ENCODE assay signal across 11 mouse cellular contexts in genomic region chr6:52638471-52639185, GRCm38 (mm10). TPM values are rescaled to one million over a fixed set of nuclear protein-coding genes. Genes with fewer than 3 reads are reported as not detected.
A peak's percentile ranks its signal among the peaks of the same experiment; 100 is the strongest.
DNase-seq lines count a peak whose midpoint lies in the region; ATAC-seq and TF ChIP-seq lines count a peak whose summit lies in the region.
"Had no signal": no experiment of that assay in that cellular context is flagged by ENCODE, and none has a peak within 500 bp of the region (broad histone marks: within the 10 kb centered on the region; RNA-seq: fewer than 3 reads in every experiment).

No protein-coding gene starts in this region.

- ATAC-seq in forebrain, embryonic 15.5 days (replicated peaks): no peak
- ATAC-seq in forebrain, embryonic 14.5 days: no peak
- no peak for ATAC-seq in lung, postnatal 0 days
- no peak for ATAC-seq in limb, embryonic 11.5 days (ENCODE audit: insufficient number of reproducible peaks, low FRiP score, low TSS enrichment, low read depth)
- ATAC-seq in stomach, embryonic 14.5 days (ENCODE audit: insufficient number of reproducible peaks, insufficient read depth, low FRiP score, low read depth): no peak

- intact Hi-C loops in gastrocnemius, postnatal 14 days (cut with DNase I; ENCODE audit: low total_unique reads): no loop called here

- H3K27ac ChIP-seq in forebrain, embryonic 15.5 days (replicated peaks): no peak overlapping the region
- no peak overlapping the region for H3K27ac ChIP-seq in forebrain, embryonic 14.5 days (ENCODE audit: low read depth, low read length)
- no peak overlapping the region for H3K27ac ChIP-seq in lung, postnatal 0 days (ENCODE audit: low read length)
- no peak overlapping the region for H3K27ac ChIP-seq in limb, embryonic 11.5 days (replicated peaks; ENCODE audit: low read depth, low read length)
- no peak overlapping the region for H3K27ac ChIP-seq in stomach, embryonic 14.5 days (ENCODE audit: low read length)

- H3K36me3 ChIP-seq in forebrain, embryonic 15.5 days: no peaks in the 10 kb centered on the region
- H3K36me3 ChIP-seq in forebrain, embryonic 14.5 days (ENCODE audit: control insufficient read depth, insufficient read depth, low read length): no peaks in the 10 kb centered on the region
- no peaks in the 10 kb centered on the region for H3K36me3 ChIP-seq in lung, postnatal 0 days (ENCODE audit: insufficient read depth, low read length)
- H3K36me3 ChIP-seq in limb, embryonic 11.5 days (ENCODE audit: control insufficient read depth, insufficient read depth, low read length): no peaks in the 10 kb centered on the region
- H3K36me3 ChIP-seq in stomach, embryonic 14.5 days (ENCODE audit: control insufficient read depth, insufficient read depth, low read length): no peaks in the 10 kb centered on the region

- 89% methylated on average over 1 of the region's 1 CpGs for WGBS in forebrain, embryonic 15.5 days
- WGBS in forebrain, embryonic 14.5 days: 83% methylated on average over 1 of the region's 1 CpGs
- 48% methylated on average over 1 of the region's 1 CpGs for WGBS in lung, postnatal 0 days
- 77% methylated on average over 1 of the region's 1 CpGs for WGBS in limb, embryonic 11.5 days
- WGBS in stomach, embryonic 14.5 days: 71% methylated on average over 1 of the region's 1 CpGs

- TF ChIP-seq EP300 in lung, postnatal 0 days (IDR thresholded peaks at IDR 0.05): no peak

- H3K27me3 ChIP-seq in forebrain, embryonic 15.5 days: no peaks in the 10 kb centered on the region
- no peaks in the 10 kb centered on the region for H3K27me3 ChIP-seq in forebrain, embryonic 14.5 days (replicated peaks; ENCODE audit: control insufficient read depth, insufficient read depth, low read length)
- no peaks in the 10 kb centered on the region for H3K27me3 ChIP-seq in lung, postnatal 0 days (replicated peaks; ENCODE audit: insufficient read depth, low read length)
- H3K27me3 ChIP-seq in limb, embryonic 11.5 days (ENCODE audit: control insufficient read depth, insufficient read depth, low read length): no peaks in the 10 kb centered on the region
- H3K27me3 ChIP-seq in stomach, embryonic 14.5 days (ENCODE audit: control insufficient read depth, insufficient read depth, low read length): no peaks in the 10 kb centered on the region

- no peak for DNase-seq in forebrain, embryonic 14.5 days (ENCODE audit: low spot score)
- DNase-seq in lung, postnatal 0 days (ENCODE audit: low spot score): no peak
- no peak for DNase-seq in lung, postnatal 14 days
- no peak for DNase-seq in limb, embryonic 11.5 days (ENCODE audit: low spot score)
- no peak for DNase-seq in gastrocnemius, postnatal 14 days
- DNase-seq in T-cell, adult 2 months (ENCODE audit: low spot score): no peak
- DNase-seq: adrenal gland, postnatal 25 days; right cerebral cortex, adult 18-20 months; thymus, postnatal 25 days had no signal

- peaks cover 17% of the 10 kb centered on the region for H3K4me1 ChIP-seq in forebrain, embryonic 15.5 days
- H3K4me1 ChIP-seq in forebrain, embryonic 14.5 days (ENCODE audit: control insufficient read depth, insufficient read depth, low read length): peaks cover 4% of the 10 kb centered on the region; the same call in 1 of the 2 replicates
- peaks cover 5% of the 10 kb centered on the region; the same call in 1 of the 2 replicates for H3K4me1 ChIP-seq in lung, postnatal 0 days (ENCODE audit: insufficient read depth, low read depth, low read length)
- H3K4me1 ChIP-seq in limb, embryonic 11.5 days (ENCODE audit: control insufficient read depth, insufficient read depth, low read length): 0 out of 2 replicates have a peak, but pooled peaks cover 11% of the 10 kb centered on the region
- peaks cover 7% of the 10 kb centered on the region; the same call in 1 of the 2 replicates for H3K4me1 ChIP-seq in stomach, embryonic 14.5 days (ENCODE audit: control insufficient read depth, insufficient read depth, low read length)

- no peak overlapping the region for H3K4me3 ChIP-seq in forebrain, embryonic 15.5 days
- no peak overlapping the region for H3K4me3 ChIP-seq in forebrain, embryonic 14.5 days (ENCODE audit: low read depth, low read length)
- no peak overlapping the region for H3K4me3 ChIP-seq in lung, postnatal 0 days (ENCODE audit: low read depth, low read length)
- no peak overlapping the region for H3K4me3 ChIP-seq in limb, embryonic 11.5 days (ENCODE audit: low read depth, low read length)
- H3K4me3 ChIP-seq in stomach, embryonic 14.5 days (ENCODE audit: low read depth, low read length): peak overlapping the region; percentile 77; the same call in 1 of the 2 replicates

- peak overlapping the region; percentile 89; the same call in 1 of the 2 replicates for H3K4me2 ChIP-seq in forebrain, embryonic 15.5 days (replicated peaks)
- no peak overlapping the region; the same call in 1 of the 2 replicates for H3K4me2 ChIP-seq in forebrain, embryonic 14.5 days (ENCODE audit: low read length)
- peak overlapping the region; percentile 76; the same call in 1 of the 2 replicates for H3K4me2 ChIP-seq in lung, postnatal 0 days (replicated peaks; ENCODE audit: low read depth, low read length)
- peak overlapping the region; percentile 84; the same call in 1 of the 2 replicates for H3K4me2 ChIP-seq in limb, embryonic 11.5 days (ENCODE audit: low read depth, severe bottlenecking)
- peak overlapping the region; percentile 59 for H3K4me2 ChIP-seq in stomach, embryonic 14.5 days (replicated peaks; ENCODE audit: low read depth, low read length)

- H3K9ac ChIP-seq in forebrain, embryonic 15.5 days (replicated peaks): no peak overlapping the region
- no peak overlapping the region for H3K9ac ChIP-seq in forebrain, embryonic 14.5 days (ENCODE audit: low read length)
- H3K9ac ChIP-seq in lung, postnatal 0 days (replicated peaks; ENCODE audit: low read depth): no peak overlapping the region
- no peak overlapping the region for H3K9ac ChIP-seq in limb, embryonic 11.5 days (ENCODE audit: low read length)
- 0 out of 2 replicates have a peak overlapping the region, but pooled peaks have one; percentile 71 for H3K9ac ChIP-seq in stomach, embryonic 14.5 days (replicated peaks; ENCODE audit: low read depth, low read length)

- TF ChIP-seq CTCF in lung, postnatal 0 days (IDR thresholded peaks at IDR 0.05): no peak

- H3K9me3 ChIP-seq in forebrain, embryonic 15.5 days: no peaks in the 10 kb centered on the region
- H3K9me3 ChIP-seq in forebrain, embryonic 14.5 days (replicated peaks; ENCODE audit: control insufficient read depth, low read length): no peaks in the 10 kb centered on the region
- H3K9me3 ChIP-seq in lung, postnatal 0 days (ENCODE audit: low read length): no peaks in the 10 kb centered on the region
- H3K9me3 ChIP-seq in limb, embryonic 11.5 days (ENCODE audit: control insufficient read depth, low read length): no peaks in the 10 kb centered on the region
- H3K9me3 ChIP-seq in stomach, embryonic 14.5 days (ENCODE audit: control insufficient read depth, low read depth, low read length): no peaks in the 10 kb centered on the region

RNA-seq across cellular contexts. Expression of gene Hibadh, which starts 1.6 kb away (rescaled TPM):
- 51.5 and 54.2 TPM in 2 replicates for polyA plus RNA-seq in forebrain, embryonic 15.5 days (2015; fragmentation: Nextera tagmentation; extraction: Ambion mirVana)
- 41.1 and 45.3 TPM in 2 replicates for polyA plus RNA-seq in forebrain, embryonic 14.5 days (2014; fragmentation: Nextera tagmentation; extraction: Ambion mirVana)
- 113 and 119 TPM in 2 replicates for polyA plus RNA-seq in lung, postnatal 0 days (2015; fragmentation: Nextera tagmentation; extraction: Ambion mirVana)
- 55.3 and 57.8 TPM in 2 replicates for polyA plus RNA-seq in limb, embryonic 11.5 days (2014; fragmentation: Nextera tagmentation; extraction: Ambion mirVana)
- 60.9 and 61.8 TPM in 2 replicates for polyA plus RNA-seq in stomach, embryonic 14.5 days (2014; fragmentation: Nextera tagmentation; extraction: Ambion mirVana)
- 100 to 1,000 TPM in 1 of 2 experiments, 10 to 100 TPM in 1; 82.3 to 104 TPM for total RNA-seq in gastrocnemius, postnatal 14 days (2021)
